Mouse (Mus musculus): ENCODE data around the gene Ppp1r12b. TPM values are rescaled to one million over a fixed set of nuclear protein-coding genes. Genes with fewer than 3 reads are reported as not detected.

The Ppp1r12b gene
- polyA plus RNA-seq, 2 experiments = 9.2 to 11.4 TPM

DNA sequence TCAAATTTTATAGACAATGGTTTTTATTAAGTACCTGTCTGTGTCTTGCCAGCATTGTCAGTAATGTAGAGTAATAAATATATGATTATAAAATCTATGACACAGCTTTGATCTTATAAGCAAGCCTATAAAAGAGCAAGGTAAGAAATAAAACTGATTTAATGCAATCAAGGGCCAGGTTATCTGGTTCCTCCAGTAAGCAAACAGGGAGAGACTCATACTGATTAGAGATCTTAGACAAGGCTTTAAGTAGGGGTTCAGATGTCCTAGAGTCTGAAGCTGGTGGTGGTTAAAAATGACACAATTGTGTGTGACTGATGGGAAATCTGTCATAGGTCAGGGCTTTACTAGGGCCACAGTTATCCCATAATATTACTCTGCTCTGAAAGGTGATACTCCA lies 164.3 kb downstream of the Ppp1r12b start:
- TF ChIP-seq POLR2A (IDR thresholded peaks at IDR 0.05; ENCODE audit: borderline replicate concordance, extremely low read depth, insufficient read depth, insufficient read length) = no peak
- Histone ChIP-seq H3K9me3 (ENCODE audit: control insufficient read depth, low read length) (no peaks in the 10 kb centered on the region), H3K4me3 (replicated peaks; ENCODE audit: low read length) (no peak overlapping the region), H3K27me3 (ENCODE audit: control insufficient read depth, insufficient read depth, low read length) (no peaks in the 10 kb centered on the region), H3K36me3 (ENCODE audit: control insufficient read depth, insufficient read depth, low read length) (no peaks in the 10 kb centered on the region), H3K4me1 (ENCODE audit: control insufficient read depth, insufficient read depth, low read length) (peaks cover 18% of the 10 kb centered on the region), H3K4me2 (replicated peaks; ENCODE audit: low read depth, low read length, severe bottlenecking) (no peak overlapping the region), H3K27ac (replicated peaks; ENCODE audit: low read depth, low read length) (no peak overlapping the region), H3K9ac (ENCODE audit: low read depth, low read length, severe bottlenecking) (no peak overlapping the region)
- ATAC-seq (ENCODE audit: low FRiP score, low read depth) (no peak), DNase-seq (ENCODE audit: low spot score) (no peak)

DNA sequence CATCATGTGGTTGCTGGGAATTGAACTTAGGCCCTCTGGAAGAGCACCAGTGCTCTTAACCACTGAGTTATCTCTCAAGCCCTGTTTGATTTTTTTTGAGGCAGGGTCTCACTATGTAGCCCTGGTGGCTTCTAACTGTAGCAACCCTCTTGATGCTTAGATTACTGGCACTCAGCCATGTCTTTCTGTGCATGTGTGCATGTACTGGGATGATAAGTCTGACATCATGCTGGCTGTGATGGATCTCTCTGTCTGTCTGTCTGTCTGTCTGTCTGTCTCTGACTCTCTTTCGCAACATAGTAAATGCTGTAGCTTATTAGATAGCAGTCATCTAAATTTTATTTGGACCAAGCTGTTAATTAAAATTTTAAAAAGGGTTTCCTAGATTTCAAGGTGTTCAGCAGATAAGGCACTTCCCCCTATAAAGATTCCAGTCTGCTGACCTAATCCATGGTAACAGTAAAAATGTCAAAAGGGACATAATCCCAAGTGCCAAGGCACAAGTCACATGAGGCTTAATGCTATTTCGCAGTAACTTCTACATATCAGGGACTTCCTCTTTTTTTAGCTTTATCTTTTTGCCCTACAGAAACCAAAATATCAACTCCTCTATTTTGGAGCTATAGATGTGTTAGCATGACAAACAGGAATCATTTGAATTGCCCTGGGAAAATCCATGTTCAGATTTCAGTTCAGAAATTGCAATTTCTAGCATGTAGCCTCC lies 164.9 kb downstream of the Ppp1r12b start:
- 81% methylated on average over 2 of the region's 2 CpGs for WGBS
- Histone ChIP-seq H3K36me3 (ENCODE audit: control insufficient read depth, insufficient read depth, low read length) (no peaks in the 10 kb centered on the region), H3K9ac (ENCODE audit: low read depth, low read length, severe bottlenecking) (no peak overlapping the region), H3K4me2 (replicated peaks; ENCODE audit: low read depth, low read length, severe bottlenecking) (no peak overlapping the region), H3K27me3 (ENCODE audit: control insufficient read depth, insufficient read depth, low read length) (no peaks in the 10 kb centered on the region), H3K9me3 (ENCODE audit: control insufficient read depth, low read length) (no peaks in the 10 kb centered on the region), H3K4me3 (replicated peaks; ENCODE audit: low read length) (no peak overlapping the region), H3K27ac (replicated peaks; ENCODE audit: low read depth, low read length) (no peak overlapping the region), H3K4me1 (ENCODE audit: control insufficient read depth, insufficient read depth, low read length) (peaks cover 19% of the 10 kb centered on the region)
- DNase-seq (ENCODE audit: low spot score) = no peak
- ATAC-seq (ENCODE audit: low FRiP score, low read depth) = no peak
- no peak for TF ChIP-seq POLR2A (IDR thresholded peaks at IDR 0.05; ENCODE audit: borderline replicate concordance, extremely low read depth, insufficient read depth, insufficient read length)

DNA sequence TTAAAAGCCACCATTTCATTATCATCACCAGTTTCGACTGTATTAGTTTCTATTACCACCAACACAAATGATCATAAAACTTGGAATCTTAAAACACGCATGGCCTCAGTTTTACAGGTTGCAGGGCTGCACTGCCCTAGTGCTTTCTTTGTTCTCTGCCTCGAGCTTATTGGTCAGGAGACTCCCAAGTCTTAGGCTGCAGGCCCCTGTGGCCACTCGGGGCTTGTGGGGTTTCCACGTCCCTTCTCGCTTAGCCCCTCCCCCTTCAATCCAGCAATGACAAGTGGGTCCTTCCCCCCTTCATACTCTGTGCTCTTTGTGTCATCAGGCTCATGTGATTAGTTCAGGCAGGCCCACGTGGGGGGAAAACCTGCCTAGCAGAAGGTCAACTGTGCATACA lies 167.6 kb downstream of the Ppp1r12b start:
- Histone ChIP-seq H3K9me3 (ENCODE audit: control insufficient read depth, low read length) (no peaks in the 10 kb centered on the region), H3K4me2 (replicated peaks; ENCODE audit: low read depth, low read length, severe bottlenecking) (no peak overlapping the region), H3K36me3 (ENCODE audit: control insufficient read depth, insufficient read depth, low read length) (no peaks in the 10 kb centered on the region), H3K27me3 (ENCODE audit: control insufficient read depth, insufficient read depth, low read length) (no peaks in the 10 kb centered on the region), H3K27ac (replicated peaks; ENCODE audit: low read depth, low read length) (peak overlapping the region; percentile 55), H3K9ac (ENCODE audit: low read depth, low read length, severe bottlenecking) (no peak overlapping the region), H3K4me1 (ENCODE audit: control insufficient read depth, insufficient read depth, low read length) (peaks cover 22% of the 10 kb centered on the region), H3K4me3 (replicated peaks; ENCODE audit: low read length) (no peak overlapping the region)
- TF ChIP-seq POLR2A (IDR thresholded peaks at IDR 0.05; ENCODE audit: borderline replicate concordance, extremely low read depth, insufficient read depth, insufficient read length) = no peak
- no peak for ATAC-seq (ENCODE audit: low FRiP score, low read depth)
- no peak for DNase-seq (ENCODE audit: low spot score)
- WGBS = 26% methylated on average over 7 of the region's 7 CpGs

DNA sequence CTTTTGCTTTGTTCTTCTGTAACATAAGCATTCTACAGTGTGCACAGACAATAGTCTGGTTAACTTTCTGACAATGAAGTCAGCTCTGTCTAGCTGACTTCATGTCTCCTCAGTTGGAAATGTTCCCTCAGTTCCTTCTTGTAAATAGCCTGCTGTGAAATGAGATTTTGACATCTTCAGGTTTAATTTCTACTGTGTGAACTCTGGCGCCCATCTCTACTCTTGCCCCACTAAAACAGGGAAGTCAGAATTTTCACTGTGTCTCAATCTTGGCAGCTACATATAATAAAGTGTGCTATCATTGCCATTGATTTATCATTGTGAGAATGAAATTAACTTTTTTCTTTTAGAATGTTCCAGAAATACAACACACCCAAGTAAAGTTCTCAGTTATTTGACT lies 170.8 kb downstream of the Ppp1r12b start:
- ATAC-seq (ENCODE audit: low FRiP score, low read depth) = no peak
- Histone ChIP-seq H3K9ac (ENCODE audit: low read depth, low read length, severe bottlenecking) (no peak overlapping the region), H3K4me2 (replicated peaks; ENCODE audit: low read depth, low read length, severe bottlenecking) (no peak overlapping the region), H3K27ac (replicated peaks; ENCODE audit: low read depth, low read length) (peak overlapping the region; percentile 52), H3K36me3 (ENCODE audit: control insufficient read depth, insufficient read depth, low read length) (peaks cover 3% of the 10 kb centered on the region), H3K4me1 (ENCODE audit: control insufficient read depth, insufficient read depth, low read length) (peaks cover 22% of the 10 kb centered on the region), H3K9me3 (ENCODE audit: control insufficient read depth, low read length) (no peaks in the 10 kb centered on the region), H3K27me3 (ENCODE audit: control insufficient read depth, insufficient read depth, low read length) (no peaks in the 10 kb centered on the region), H3K4me3 (replicated peaks; ENCODE audit: low read length) (no peak overlapping the region)
- 84% methylated on average over 1 of the region's 1 CpGs for WGBS
- no peak for DNase-seq (ENCODE audit: low spot score)
- no peak for TF ChIP-seq POLR2A (IDR thresholded peaks at IDR 0.05; ENCODE audit: borderline replicate concordance, extremely low read depth, insufficient read depth, insufficient read length)

DNA sequence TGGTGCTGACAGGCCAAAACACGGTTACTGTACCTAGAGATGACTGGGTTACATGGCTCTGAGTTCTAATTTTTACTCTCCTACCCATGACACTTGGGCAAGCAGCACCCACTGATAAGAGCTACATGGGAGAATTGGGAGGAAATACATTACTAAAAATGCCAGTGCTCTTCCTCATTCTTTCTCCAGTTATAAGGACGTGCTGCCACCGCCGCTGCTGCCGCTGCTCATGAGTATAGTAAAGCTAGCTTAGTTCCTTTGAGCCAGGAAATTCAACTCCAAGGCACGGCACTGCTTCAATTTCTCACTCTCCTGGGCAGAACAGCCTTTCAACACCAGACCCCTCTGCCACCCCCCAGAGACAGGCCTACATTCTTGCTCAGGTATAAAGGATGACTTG lies 171.3 kb downstream of the Ppp1r12b start:
- no peak overlapping the region for H3K4me2 ChIP-seq (replicated peaks; ENCODE audit: low read depth, low read length, severe bottlenecking)
- TF ChIP-seq POLR2A (IDR thresholded peaks at IDR 0.05; ENCODE audit: borderline replicate concordance, extremely low read depth, insufficient read depth, insufficient read length) = no peak
- H3K4me3 ChIP-seq (replicated peaks; ENCODE audit: low read length) = no peak overlapping the region
- DNase-seq (ENCODE audit: low spot score) (no peak), ATAC-seq (ENCODE audit: low FRiP score, low read depth) (no peak)
- peaks cover 3% of the 10 kb centered on the region for H3K36me3 ChIP-seq (ENCODE audit: control insufficient read depth, insufficient read depth, low read length)
- H3K27me3 ChIP-seq (ENCODE audit: control insufficient read depth, insufficient read depth, low read length) = no peaks in the 10 kb centered on the region
- H3K27ac ChIP-seq (replicated peaks; ENCODE audit: low read depth, low read length) = peak overlapping the region; percentile 52
- no peak overlapping the region for H3K9ac ChIP-seq (ENCODE audit: low read depth, low read length, severe bottlenecking)
- no peaks in the 10 kb centered on the region for H3K9me3 ChIP-seq (ENCODE audit: control insufficient read depth, low read length)
- WGBS = 46% methylated on average over 6 of the region's 6 CpGs
- H3K4me1 ChIP-seq (ENCODE audit: control insufficient read depth, insufficient read depth, low read length) = peaks cover 22% of the 10 kb centered on the region
